Mouse (Mus musculus) kidney, adult 18-20 months (tissue): ENCODE data around the gene Reg3g.
"Not testable (repeated sequence)": the region's sequence is repeated elsewhere in the genome, so short reads cannot be mapped to it uniquely, and the experiment has no call there.

Experiments used
- DNase-seq: peaks from one replicate; pipeline ENCODE4 v3.0.0; 2021

The Reg3g gene

DNA sequence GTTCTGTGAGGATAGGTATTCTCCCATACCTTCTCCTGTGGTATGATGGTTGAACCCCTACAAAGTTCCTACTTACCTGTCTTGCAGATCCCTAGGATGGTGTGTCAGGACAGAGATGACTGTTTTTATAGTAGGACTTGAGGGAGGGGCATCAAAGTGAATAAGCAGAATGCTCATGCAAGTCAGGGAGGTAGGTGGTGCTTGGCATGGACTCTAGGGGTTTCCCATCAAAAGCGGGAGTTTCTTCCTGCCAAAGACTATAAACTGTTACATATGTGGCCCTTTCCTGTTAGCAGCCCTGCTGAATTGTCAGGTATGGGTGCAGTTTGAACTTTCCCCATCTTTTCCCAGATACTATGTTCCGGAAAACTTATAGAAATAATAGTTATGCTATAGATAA is at the start of gene Reg3g:
Gene Reg3g, minus strand, starts transcription at position 101 of the 400 bp plus-strand sequence.
- DNase-seq: no peak

DNA sequence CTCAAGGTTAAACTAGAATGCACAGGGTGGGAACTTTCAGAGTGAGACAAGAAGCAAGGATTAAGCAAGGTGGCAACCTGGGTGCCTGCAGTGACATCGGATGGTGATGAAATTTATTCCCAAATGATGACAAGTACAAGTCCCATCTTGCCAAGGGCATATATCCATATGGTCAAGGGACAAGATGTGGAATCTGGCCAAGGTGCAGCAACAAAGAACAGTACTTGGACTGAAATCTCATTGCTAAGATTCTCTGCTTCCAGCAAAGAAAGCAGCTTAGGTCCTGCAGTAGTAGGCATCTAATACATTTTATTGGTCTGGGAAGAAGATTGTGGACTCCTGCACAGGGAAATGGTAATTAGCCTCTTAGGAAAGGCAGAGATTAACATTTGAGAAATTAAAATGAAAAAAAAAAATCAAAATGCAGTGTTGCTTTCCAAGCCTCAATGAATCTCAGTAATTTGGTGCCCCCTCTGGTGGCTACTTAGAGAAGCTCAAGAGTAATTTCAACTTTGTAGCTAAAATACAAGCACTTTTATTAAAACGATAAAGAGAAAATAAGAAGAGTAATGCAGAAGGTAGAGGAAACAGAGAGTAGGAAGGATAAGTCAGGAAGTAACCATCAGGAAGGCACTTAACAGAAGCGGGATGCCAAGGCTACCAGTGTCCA is 47.2 kb upstream of the Reg3g start:
- no peak for DNase-seq

DNA sequence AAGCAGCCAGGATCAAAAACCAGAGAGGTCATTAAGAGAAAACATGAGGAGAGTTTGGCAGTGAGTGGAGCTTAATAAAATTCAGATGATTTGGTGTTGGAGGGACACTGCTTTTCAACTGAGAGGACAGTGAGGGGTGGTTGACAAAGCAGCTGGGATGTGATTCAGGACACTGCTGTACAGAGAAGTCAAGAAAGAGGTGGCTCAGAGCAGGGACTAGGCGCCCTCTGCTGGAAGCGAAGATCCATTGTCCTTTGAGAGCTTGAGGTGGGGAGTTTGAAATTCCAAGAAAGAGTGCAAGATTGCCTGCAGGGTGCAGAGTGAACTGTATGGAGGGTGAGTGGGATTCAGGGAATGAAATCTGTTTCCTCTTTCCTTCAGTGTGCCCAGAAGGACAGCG is 44.2 kb upstream of the Reg3g start:
- DNase-seq: peak; percentile 17

DNA sequence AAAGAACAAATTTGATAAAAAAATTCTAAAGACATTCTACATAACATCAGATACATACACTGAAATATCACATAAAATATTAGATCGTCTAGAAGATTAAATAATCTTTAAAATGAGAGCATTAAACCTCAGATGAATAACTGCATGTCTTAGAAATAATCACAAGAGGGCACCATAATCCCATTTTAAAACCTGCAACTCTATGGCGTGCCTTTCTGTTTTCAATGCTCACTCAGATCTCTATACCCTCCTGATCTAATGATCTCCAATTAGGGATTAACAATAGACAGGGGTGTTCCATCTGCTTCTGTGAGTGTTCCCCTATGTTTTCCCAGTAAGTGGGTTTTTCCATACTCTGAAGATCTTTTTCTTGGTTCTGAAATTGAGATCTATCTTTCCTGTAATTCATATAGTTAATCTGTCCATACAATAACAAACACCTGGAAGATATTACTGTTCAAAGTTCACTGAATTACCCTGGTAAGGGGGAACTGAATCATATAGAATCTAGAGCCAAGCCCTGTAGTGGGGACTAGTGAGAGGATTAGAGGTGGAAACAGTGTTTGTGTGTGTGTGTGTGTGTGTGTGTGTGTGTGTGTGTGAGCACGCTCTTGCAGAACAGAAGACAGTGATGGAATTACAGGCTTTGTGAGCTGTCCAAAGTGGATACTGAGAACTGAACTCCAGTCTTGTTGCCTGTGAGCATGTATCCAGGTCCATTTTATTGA is 41.7 kb upstream of the Reg3g start:
- DNase-seq: no peak

DNA sequence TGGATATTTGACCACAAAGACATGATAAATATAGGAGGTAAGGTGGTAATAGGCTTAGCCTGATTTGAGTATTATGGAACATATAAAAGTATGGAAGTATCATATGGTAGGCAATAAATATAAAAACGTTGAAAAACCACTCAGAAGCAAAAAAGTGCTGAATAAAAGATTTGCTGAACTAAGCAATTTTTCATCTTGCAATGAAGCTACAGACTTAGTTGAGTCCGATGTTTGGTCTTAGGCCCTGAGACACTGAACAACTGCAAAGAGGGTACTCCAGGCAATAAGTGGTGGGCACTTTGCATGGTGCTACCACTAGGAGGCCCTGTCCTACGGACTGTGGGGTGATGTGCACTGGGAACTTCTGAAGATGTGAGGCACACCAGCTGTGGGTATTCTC is 37.1 kb upstream of the Reg3g start:
- DNase-seq: no peak

DNA sequence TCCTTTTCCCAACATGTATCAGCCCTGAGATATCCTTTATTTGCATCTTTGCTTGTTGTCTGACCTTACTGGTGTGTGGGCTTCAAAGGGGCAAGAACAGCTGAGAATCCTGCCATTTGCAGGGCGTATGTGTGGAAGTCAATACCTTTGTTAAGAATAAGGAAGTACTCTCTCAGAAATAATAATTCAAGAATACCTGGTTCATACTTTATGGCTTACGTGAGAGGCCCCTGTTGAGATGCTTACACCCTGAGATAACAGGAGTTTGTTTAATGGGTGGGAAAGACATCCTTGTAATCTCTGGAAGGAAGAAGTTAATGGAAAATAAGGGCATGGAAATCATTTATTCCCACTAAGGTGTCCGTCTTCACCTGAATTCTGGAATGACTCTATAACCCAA is 26.0 kb upstream of the Reg3g start:
- DNase-seq: no peak

GRCm38 (mm10) chr6:78469287-78469686 is 615 bp upstream of the Reg3g start:
- DNase-seq: no peak

DNA sequence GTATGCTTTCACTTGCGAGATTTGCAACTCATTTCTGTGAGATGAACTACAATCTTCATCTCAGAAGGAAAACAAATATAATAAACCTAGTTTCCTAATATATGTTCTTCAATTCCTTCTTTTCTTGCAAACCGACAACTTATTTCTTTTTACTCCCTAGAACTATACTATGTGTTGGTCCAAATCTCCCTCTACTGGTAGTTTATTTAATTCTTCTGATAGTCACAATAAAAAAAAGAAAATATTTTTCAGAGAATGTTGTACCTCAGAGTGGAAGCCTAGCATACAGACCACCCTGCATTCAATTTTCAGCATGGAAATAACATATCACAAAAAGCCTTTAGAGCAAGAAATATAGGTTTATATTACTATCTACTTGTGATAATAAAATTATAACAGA is 5.4 kb downstream of the Reg3g start:
- no peak for DNase-seq

GRCm38 (mm10) chr6:78462360-78462759 is 6.3 kb downstream of the Reg3g start:
- no peak for DNase-seq

GRCm38 (mm10) chr6:78460191-78460825 is 8.4 kb downstream of the Reg3g start:
- no peak for DNase-seq

DNA sequence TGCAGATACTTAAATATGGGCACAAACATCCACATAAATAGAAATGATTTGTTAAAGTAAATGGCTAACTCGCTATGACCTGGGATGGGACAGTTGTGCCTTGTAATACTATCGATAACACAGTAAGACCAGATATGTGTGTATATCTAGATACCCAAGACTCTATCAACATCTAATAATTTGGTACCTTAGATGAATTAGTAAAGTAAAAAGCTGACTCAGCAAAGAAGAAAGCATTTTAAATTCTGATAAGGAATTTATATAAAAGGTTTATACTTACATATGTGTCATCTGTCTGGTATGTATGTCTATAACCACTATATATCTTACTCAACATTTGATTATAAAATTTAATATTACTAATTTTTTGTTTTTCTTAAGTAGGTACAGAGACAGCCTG is 15.9 kb downstream of the Reg3g start:
- DNase-seq: no peak

DNA sequence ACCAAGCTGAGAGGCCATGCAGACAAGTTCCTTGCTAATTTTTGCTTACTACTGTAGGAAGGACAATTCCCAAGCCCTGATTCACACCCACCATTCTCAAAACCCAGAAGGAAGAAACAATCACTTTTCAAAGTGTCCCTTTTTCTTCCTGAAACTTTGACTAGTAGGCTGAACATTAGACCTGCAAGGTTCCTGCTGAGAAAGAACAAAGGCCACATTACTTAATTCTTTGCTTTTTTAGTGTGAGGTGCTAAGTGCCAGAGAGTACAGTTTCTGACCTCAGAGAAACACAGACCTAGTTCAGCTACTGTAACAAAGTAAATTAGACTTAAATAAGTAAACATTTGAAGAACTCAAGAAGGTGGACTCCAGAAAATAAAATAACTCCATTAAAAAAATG is 20.3 kb downstream of the Reg3g start:
- no peak for DNase-seq

GRCm38 (mm10) chr6:78447202-78447601 is 21.5 kb downstream of the Reg3g start:
- DNase-seq: no peak

- no peak for DNase-seq
These were observed 43.2 kb downstream of the Reg3g start for GRCm38 (mm10) chr6:78425497-78425896.

GRCm38 (mm10) chr6:78422411-78422810 is 46.3 kb downstream of the Reg3g start, which contains the start of gene Reg1:
Gene Reg1, plus strand, starts transcription at chr6:78422711.
- DNase-seq: not testable (repeated sequence)
